Mouse (Mus musculus) natural killer cell, adult 2 months (primary cell): ENCODE measurements around the gene Ucp2.
A peak's percentile ranks its signal among the peaks of the same experiment; 100 is the strongest.
"Not testable (repeated sequence)": the region's sequence is repeated elsewhere in the genome, so short reads cannot be mapped to it uniquely, and the experiment has no call there.

Experiments
- DNase-seq, 2 experiments: peaks; one replicate each; pipeline ENCODE4 v3.0.0; 2022; ENCODE audit warnings: low spot score in 2 of 2

Gene Ucp2

GRCm38 (mm10) chr7:100479823-100480164 lies 13.3 kb upstream of the Ucp2 start:
- no peak for DNase-seq

GRCm38 (mm10) chr7:100480175-100480574 lies 13.0 kb upstream of the Ucp2 start:
- DNase-seq, result no peak

- DNase-seq, result not testable (repeated sequence)
Measured at GRCm38 (mm10) chr7:100482046-100482445, 11.1 kb upstream of the Ucp2 start.

DNA sequence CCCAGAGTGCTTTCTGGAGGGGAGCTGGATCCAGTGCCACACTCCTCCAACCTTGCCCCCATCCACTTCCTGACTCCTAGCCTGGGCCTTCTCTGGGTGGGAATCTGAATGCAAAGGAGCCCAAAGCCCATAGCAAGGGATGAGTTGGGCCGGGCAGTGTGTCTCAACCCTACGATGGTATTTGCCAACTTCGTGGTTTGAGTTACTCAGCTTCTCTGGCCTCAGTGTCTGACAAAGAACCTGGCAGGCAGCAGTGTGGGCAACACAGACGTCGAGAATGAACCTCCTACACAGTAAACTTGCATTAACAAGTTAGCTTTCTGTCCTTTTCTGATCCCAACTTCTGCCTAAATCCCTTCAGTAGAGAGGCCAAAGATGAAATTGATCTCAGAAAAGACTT lies 8.6 kb upstream of the Ucp2 start:
- no peak for DNase-seq

GRCm38 (mm10) chr7:100487301-100487700 lies 5.8 kb upstream of the Ucp2 start:
- no peak for DNase-seq

- no peak for DNase-seq
Measured at GRCm38 (mm10) chr7:100488474-100489048, 4.6 kb upstream of the Ucp2 start.

- DNase-seq, result no peak
Measured at GRCm38 (mm10) chr7:100492391-100493116, 583 bp upstream of the Ucp2 start.

DNA sequence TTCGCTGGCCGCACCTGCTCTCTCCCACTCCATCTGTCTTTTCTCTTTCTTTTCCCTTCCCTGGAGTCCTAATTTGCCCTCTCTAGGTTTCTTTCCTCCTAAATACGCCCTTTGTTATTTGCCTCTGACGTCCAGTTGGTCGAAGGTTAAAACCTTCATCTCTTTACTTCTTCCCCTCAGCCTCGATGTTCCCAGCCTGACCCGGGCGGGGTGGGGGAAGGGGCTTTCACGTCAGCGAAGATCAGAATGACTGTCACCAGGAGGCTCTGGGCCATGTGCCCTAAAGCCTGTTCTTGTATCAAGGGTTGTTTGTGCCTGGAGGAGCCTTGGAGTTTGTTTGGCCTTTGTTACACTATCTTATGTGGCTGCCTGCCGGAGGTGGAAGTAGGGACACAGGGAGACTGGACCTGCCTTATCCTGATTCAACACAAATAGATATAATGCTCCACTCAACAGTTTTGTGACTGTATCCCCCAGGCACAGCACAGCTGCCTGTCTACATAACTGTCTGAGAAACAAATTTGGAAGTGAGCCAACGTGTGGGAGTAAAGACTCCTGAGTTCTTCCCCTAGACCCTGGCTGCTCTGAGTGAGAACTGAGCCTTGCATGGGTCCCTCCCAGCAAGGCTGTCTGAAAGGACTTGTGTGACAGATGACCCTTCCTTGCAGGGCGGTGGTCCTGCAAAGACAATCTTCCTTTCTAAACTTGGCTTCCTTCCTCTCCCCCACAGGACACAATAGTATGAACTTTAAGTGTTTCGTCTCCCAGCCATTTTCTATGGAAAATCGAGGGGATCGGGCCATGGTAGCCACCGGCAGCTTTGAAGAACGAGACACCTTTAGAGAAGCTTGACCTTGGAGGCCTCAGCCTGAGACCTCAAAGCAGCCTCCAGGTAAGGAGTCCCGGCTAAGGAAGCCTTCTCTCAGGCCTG lies 612 bp downstream of the Ucp2 start:
- peak; percentile 13 to 44 for DNase-seq

DNA sequence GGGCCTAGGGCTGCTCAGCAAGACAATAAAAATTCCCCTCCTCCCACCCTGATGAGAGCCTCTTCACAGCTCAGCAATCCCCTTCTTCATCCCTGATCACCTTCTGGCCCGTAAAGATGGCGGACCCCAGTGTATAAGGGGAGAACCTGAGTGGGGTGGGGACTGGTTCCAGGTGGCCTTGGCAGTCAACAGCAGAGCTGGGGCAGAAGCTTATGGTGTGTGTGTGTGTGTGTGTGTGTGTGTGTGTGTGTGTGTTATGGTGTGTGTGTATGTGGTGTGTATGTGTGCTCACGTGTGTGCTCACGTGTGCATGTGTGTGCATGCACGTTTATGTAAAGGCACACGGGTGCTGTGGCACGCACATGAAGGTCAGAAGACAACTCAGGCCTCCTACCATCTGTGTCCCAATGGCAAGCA lies 1.3 kb downstream of the Ucp2 start:
- DNase-seq, result peak in 1 of 2 experiments; percentile 21

DNA sequence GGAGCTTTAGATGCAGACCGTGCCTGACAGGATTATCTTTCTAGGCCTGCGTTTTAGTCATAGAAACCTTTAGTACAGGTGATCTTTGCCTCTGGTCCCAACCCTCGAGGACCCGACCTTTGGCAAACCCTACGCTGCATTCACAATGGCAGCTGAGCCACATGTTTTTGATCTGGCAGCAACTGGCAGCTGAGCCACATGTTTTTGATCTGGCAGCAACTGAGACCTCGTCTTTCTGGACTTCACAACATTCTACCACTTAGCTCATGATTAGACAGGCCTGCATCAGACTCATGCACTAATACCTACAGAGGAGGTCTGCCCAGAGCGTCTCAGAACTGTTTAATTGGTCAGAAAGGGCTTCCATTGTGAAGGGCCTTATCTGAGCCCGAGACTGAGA lies 1.9 kb downstream of the Ucp2 start:
- DNase-seq, result peak in 1 of 2 experiments; percentile 34

GRCm38 (mm10) chr7:100495581-100496251 lies 2.6 kb downstream of the Ucp2 start:
- peak; percentile 83 to 90 for DNase-seq

DNA sequence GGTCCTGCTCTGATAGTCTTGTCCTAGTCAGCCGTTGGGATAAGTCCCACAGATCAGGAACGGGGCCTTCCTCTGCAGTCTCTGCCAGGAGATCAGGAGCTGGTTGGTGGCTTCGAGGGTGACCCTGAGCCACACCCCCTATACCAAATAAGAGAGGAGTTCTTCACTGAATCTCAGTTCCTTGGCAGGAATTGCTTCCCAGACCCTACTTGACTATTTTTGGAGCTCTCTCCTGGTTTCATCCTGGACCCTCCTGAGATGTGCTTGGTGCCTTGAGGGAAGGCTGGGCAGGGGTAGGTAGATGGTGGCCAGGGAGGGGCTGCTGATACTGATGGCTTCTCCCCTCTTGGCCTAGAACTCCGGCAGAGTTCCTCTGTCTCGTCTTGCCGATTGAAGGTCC lies 3.2 kb downstream of the Ucp2 start:
- DNase-seq, result no peak

GRCm38 (mm10) chr7:100496791-100497190 lies 3.7 kb downstream of the Ucp2 start:
- DNase-seq, result no peak

DNA sequence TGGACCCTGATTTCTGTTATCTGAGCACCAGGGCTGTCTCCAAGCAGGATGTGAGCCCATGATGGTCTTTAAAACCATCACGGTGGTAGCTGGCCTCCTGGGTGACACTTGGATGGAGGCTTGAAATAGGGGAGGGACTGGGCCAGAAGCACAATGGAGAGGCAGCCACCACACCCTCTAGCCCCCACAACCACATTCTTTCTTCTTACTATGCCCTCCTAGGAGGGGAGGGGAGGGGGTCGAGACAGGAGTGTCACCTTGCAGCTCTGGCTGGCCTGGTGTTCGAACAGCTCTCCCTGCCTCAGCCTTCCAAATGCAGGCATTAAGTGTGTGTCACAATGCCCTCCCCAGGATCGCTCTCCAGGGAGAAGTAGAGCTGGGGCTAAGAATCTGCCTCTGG lies 4.3 kb downstream of the Ucp2 start:
- no peak for DNase-seq

DNA sequence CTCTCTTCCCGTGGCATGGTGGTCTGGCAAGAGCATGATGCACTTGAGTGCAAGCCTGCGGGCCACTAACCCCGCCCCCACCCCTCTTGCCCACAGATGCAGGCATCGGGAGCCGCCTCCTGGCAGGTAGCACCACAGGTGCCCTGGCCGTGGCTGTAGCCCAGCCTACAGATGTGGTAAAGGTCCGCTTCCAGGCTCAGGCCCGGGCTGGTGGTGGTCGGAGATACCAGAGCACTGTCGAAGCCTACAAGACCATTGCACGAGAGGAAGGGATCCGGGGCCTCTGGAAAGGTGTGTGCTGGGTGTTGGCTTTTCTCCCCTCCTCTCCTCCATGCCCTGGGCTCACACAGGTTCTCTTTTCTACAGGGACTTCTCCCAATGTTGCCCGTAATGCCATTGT lies 4.8 kb downstream of the Ucp2 start:
- DNase-seq, result no peak

- DNase-seq, result no peak
Measured at GRCm38 (mm10) chr7:100499465-100499864, 6.3 kb downstream of the Ucp2 start.

DNA sequence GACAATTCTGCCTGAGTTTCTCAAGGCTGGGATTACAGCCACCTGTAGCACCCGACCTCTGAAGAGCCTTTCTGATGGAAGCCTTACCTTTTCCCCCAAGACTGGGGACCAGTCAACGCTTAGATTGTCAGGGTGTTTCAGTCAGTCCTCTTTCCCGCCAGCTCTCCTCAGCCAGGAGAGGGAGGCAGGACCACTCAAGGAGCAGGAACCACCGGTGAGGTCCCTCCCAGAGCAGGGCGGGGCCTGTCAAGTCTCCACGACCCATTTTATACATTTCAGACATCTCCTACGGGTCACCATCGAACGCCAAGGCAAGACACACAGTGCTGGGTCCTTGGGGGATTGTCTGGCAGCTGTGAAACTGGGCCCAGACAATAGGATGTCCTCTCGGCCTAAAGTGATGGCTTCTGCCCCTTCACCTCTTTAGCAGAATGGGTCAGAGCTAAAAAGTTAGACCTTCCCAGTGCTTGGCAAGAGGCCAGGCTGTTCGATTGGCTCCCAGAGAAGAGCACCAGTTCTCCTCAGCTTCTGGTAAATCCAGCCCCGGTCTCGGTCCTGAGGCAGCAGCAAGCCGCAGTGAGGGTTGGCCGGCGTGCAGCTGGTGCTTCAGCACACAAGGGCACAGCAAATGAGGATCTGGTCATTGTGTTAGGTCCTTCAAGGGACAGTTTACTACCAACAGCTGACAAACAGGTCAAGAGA lies 7.3 kb downstream of the Ucp2 start:
- DNase-seq, result no peak

GRCm38 (mm10) chr7:100501027-100501843 lies 8.1 kb downstream of the Ucp2 start:
- DNase-seq, result no peak

DNA sequence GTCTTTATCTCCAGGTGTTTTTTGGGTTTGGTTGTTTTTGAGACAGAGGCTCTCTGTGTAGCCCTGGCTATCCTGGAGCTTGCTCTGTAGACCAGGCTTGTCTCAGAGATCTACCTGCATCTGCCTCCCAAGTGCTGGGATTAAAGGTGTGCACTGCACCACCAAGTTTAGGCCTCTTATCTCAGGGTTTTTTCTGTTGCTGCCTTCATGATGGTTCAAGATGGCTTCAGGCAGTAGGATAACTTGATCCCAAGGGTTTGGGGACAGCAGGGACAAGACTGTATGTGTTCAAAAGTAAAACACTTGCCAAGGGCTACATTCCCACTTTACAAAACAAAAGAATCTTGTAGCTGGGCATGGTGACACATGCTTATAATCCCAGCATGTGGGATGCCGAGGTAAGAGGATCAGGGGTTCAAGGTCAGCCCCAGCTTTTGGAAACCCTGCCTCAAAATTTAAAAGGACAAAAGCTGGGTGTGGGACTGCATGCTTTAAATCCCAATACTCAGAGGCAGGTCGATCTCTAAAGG lies 8.8 kb downstream of the Ucp2 start:
- no peak for DNase-seq

- no peak for DNase-seq
Measured at GRCm38 (mm10) chr7:100502374-100502922, 9.3 kb downstream of the Ucp2 start.
